Mouse (Mus musculus) hindbrain, embryonic 10.5 days (tissue): ENCODE data around the gene Mturn. TPM values are rescaled to one million over a fixed set of nuclear protein-coding genes. Genes with fewer than 3 reads are reported as not detected.

Experiments used
- polyA plus RNA-seq: library from polyadenylated mRNA; unstranded; fragments of >200 nt; fragmentation: Nextera tagmentation; extraction: Ambion mirVana; gene quantifications from 2 replicates; pipeline ENCODE4 v1.2.1, GENCODE M21; 2016

Mturn gene
- polyA plus RNA-seq, 1 experiment from 2014 or later = 26.4 TPM

Other genes with a start within 250 kb of the Mturn start
- 42.9 and 60.0 TPM in 2 replicates for gene Scrn1, start 115.1 kb upstream of the Mturn start, polyA plus RNA-seq
- 13.8 and 17.4 TPM in 2 replicates for gene Plekha8, start 86.5 kb upstream of the Mturn start, polyA plus RNA-seq
- gene Fkbp14, start 84.3 kb upstream of the Mturn start, polyA plus RNA-seq = 9.3 and 12.4 TPM in 2 replicates
- gene Znrf2, start 135.3 kb downstream of the Mturn start, polyA plus RNA-seq = 2.0 TPM in 2 replicates